Mouse (Mus musculus): ENCODE results near the gene Sirpa. TPM values are rescaled to one million over a fixed set of nuclear protein-coding genes. Genes with fewer than 3 reads are reported as not detected.

The Sirpa gene
- total RNA-seq, 2 experiments from 2014 or later, result 289 to 299 TPM

DNA sequence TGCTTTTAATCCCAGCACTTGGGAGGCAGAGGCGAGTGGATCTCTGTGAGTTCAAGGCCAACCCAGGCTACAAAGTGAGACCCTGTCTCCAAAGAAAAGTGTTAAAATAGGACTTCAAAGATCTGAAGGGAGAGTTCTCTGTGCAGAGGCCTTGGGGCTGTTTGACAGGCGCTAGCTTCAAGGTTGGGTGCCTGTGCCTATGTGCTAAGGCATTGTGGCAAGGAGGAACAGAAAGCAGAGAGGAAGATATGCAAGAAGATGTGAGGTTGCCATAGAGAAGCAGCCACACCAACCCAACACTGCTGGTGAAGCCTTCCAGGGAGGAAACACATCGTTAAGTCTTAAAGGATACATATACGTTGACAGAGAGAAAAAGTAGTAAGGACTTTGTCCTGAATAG lies 33.2 kb downstream of the Sirpa start:
- intact Hi-C loops (cut with DNase I), result no loop called here
- no peak for DNase-seq (ENCODE audit: extremely low spot score in 1 of 2, low spot score in 2 of 2)

DNA sequence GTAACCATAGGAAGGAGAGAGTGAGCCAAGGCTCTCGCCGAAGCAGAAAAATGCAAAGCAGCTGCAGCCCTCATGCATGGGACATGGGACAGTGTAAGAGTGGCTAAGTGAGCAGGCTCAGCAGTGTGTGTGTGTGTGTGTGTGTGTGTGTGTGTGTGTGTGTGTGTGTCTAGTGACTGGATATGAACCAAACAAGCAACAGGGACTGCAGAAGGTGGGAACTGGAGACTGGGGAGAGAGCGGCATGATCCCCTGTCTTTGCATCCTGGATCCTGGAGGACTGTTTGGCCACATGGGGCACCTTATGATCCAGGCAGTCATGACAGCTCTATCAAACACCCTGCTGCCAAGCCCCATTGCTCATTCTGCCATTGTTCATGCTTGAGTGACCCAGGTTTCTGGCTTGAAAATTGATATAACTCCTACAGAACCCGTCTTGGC lies 34.0 kb downstream of the Sirpa start:
- no peak for DNase-seq (ENCODE audit: extremely low spot score in 1 of 2, low spot score in 2 of 2)
- intact Hi-C loops (cut with DNase I), result no loop called here

DNA sequence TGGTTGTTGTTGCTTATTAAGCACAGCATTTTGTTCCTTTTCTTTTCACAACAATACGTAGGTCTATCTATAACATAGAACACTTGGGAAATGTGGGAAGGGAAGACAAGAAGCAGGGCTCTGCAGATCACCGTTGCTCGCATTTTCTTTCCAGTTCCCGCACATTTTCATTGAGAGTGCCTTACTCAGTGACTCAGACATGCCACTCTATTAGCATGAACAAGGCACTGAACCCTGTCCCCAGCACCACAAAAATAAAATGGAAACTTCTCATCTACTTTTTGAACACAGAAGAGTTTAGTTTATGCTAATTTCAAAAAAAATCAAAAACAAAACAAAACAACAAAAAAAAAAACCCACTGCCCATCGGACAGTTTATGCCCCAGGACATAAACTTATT lies 34.5 kb downstream of the Sirpa start:
- intact Hi-C loops (cut with DNase I), result no loop called here

DNA sequence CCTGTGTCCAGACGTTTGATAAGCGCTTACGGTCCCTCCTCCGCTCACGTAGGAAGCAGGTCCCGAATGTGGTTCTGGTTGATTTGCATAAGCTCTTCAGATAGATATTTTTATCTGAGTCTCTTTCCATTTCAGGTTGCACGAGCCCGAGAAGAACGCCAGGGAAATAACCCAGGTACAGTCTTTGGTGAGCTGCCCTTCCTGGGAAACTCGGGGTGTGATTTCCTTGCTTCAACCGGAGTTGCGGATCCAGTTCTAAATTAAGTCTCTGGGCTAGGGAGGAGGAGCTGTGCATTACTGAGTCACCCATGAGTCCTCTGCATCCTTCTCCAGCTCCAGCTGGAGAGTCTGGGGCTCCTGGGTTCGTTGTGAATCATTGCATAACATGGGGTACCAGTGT lies 35.2 kb downstream of the Sirpa start:
- DNase-seq (ENCODE audit: extremely low spot score in 1 of 2, low spot score in 2 of 2), result no peak
- intact Hi-C loops (cut with DNase I), result no loop called here

More for the DNA sequence above, 34.5 kb downstream of the Sirpa start:
- DNase-seq (ENCODE audit: extremely low spot score in 1 of 2, low spot score in 2 of 2), result no peak

DNA sequence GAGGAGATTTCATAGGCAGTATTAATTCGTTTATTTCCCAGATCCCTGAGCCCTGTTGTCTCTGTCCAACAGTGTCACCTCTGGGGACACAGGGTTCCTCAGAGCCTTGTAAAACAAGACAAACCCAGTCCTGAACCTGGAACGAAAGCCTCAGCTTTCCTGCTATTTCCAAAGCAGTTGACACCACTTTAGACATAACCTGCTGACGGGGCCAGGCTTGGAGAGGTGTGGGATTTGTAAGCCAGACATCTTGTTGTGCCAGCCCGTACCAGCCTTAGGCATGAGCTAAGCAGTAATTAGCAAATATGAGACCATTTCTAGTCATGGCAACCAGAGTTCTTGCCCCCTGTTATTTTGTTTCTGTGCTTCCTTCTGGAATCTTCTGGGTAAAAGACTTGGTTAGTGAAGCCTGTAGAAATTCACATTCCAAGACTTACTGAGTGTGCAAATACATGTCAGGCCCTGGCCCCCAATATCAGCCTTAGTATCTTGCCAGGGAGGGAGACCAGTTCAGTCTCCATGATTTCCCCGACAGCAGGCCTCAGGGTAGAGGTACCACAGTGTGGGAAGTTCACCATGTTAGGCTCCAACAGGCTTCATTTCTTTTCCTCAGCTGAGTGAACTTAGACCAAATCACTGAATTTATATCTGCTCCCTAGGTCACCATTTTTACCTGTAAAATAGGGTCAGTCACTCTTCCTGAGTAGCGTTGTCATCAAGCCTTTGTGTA lies 36.0 kb downstream of the Sirpa start:
- intact Hi-C loops (cut with DNase I), result no loop called here
- no peak for DNase-seq (ENCODE audit: extremely low spot score in 1 of 2, low spot score in 2 of 2)

DNA sequence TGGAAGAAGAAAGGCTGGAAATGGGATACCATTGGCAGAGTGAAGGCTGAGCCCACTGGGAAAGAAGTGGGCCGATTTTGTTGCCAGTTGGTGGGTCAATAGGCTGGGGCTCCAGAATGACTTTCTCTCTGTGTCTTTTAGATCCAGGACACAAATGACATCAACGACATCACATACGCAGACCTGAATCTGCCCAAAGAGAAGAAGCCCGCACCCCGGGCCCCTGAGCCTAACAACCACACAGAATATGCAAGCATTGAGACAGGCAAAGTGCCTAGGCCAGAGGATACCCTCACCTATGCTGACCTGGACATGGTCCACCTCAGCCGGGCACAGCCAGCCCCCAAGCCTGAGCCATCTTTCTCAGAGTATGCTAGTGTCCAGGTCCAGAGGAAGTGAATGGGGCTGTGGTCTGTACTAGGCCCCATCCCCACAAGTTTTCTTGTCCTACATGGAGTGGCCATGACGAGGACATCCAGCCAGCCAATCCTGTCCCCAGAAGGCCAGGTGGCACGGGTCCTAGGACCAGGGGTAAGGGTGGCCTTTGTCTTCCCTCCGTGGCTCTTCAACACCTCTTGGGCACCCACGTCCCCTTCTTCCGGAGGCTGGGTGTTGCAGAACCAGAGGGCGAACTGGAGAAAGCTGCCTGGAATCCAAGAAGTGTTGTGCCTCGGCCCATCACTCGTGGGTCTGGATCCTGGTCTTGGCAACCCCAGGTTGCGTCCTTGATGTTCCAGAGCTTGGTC lies 37.3 kb downstream of the Sirpa start:
- DNase-seq (ENCODE audit: extremely low spot score in 1 of 2, low spot score in 2 of 2), result no peak
- intact Hi-C loops (cut with DNase I), result no loop called here

DNA sequence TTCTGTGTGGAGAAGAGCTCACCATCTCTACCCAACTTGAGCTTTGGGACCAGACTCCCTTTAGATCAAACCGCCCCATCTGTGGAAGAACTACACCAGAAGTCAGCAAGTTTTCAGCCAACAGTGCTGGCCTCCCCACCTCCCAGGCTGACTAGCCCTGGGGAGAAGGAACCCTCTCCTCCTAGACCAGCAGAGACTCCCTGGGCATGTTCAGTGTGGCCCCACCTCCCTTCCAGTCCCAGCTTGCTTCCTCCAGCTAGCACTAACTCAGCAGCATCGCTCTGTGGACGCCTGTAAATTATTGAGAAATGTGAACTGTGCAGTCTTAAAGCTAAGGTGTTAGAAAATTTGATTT lies 37.9 kb downstream of the Sirpa start:
- DNase-seq (ENCODE audit: extremely low spot score in 1 of 2, low spot score in 2 of 2), result no peak
- intact Hi-C loops (cut with DNase I), result no loop called here

DNA sequence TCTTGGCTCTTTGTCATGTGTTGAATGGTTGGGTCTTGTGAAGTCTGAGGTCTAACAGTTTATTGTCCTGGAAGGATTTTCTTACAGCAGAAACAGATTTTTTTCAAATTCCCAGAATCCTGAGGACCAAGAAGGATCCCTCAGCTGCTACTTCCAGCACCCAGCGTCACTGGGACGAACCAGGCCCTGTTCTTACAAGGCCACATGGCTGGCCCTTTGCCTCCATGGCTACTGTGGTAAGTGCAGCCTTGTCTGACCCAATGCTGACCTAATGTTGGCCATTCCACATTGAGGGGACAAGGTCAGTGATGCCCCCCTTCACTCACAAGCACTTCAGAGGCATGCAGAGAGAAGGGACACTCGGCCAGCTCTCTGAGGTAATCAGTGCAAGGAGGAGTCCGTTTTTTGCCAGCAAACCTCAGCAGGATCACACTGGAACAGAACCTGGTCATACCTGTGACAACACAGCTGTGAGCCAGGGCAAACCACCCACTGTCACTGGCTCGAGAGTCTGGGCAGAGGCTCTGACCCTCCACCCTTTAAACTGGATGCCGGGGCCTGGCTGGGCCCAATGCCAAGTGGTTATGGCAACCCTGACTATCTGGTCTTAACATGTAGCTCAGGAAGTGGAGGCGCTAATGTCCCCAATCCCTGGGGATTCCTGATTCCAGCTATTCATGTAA lies 38.5 kb downstream of the Sirpa start:
- intact Hi-C loops (cut with DNase I), result no loop called here
- no peak for DNase-seq (ENCODE audit: extremely low spot score in 1 of 2, low spot score in 2 of 2)

DNA sequence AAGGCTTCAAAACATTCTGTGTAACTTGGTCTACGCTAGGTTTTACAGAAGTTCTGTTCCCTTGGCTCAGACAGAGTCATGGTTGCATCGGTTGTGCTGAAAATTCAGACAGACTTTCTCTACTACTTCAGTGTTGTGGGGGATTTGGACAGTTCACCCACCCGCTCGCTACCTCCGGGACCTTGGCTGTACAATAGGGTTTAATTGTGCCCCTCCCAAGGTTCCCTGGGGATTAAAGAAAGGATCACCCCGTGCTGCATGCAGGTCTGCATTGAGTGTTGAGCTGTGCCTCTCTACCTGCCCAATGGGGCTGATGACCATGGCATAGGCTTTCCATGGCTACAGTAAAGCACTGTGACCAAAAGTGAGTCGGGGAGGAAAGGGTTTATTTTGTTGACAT lies 39.7 kb downstream of the Sirpa start:
- DNase-seq (ENCODE audit: extremely low spot score in 1 of 2, low spot score in 2 of 2), result no peak
- intact Hi-C loops (cut with DNase I), result no loop called here

DNA sequence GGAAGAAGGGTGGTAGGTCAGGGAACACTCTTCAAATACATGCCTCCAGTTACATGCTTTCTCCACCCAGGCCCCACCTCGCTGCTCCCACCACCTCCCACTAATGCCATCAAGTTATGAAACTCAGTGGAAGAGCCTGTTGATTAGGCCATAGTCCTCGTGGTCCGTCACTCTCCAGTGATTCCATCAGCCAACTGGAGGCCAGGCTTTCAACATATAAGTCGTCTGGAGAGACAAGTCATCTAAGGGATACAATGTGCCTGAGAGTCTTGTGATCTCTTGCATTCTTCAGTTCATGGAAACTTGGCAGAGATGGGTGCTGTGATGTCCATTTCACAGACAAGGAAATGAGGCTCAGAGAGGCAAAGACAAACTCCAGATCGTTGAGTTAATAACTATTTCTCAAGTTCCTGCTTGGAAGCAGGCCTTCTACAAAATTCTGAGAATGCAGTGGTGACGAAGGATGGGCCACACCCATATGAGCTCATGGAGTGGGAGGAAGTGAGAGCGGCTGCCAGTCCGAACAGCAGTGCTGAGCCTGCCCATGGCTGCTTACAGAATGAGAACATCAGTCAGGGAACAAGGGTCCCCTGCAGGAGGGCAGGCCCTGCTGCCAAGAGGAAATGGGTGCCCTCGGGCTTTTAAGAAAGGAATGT lies 40.6 kb downstream of the Sirpa start:
- intact Hi-C loops (cut with DNase I), result no loop called here

DNA sequence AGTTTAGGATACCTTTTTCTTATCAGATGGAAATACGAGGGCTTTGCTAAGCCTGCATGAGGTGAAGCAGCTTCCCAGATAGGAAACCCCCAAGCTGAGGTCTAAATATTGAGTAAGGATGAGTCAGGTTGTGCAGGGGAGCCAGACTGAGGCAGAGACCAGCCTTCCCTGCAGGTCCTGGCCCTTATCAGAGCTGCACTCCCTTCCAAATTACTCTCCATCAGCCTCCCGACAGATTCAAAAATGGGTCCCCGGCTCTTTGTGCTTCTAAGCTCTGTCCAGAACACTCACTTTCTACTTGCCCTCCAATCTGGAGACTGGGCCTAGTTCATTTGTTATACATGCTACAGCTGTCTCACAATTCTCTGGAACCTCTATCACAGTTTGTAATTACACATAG lies 41.3 kb downstream of the Sirpa start:
- intact Hi-C loops (cut with DNase I), result no loop called here
- no peak for DNase-seq (ENCODE audit: extremely low spot score in 1 of 2, low spot score in 2 of 2)

More for the DNA sequence above, 40.6 kb downstream of the Sirpa start:
- DNase-seq (ENCODE audit: extremely low spot score in 1 of 2, low spot score in 2 of 2), result peak in 1 of 2 experiments; percentile 74

DNA sequence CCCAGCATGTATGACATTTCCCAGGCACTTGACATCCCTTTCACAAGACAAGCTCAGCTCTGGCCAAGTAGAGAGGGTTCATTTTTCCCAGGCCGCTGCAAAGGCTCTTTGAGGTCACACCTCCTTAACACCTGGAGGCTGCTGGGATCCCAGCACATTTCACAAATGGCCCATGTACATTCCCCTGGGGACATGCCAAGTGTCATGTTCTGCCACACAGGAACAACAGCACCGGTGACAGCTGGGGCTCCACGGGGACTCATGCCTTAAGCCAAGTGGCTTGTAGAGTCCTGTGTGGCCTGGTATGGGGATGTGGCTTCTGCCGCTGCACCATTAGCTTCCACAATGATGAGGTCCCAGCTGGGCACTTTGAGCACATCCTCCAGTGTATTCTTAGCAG lies 60.0 kb downstream of the Sirpa start:
- no peak for DNase-seq (ENCODE audit: extremely low spot score in 1 of 2, low spot score in 2 of 2)
- intact Hi-C loops (cut with DNase I), result no loop called here

DNA sequence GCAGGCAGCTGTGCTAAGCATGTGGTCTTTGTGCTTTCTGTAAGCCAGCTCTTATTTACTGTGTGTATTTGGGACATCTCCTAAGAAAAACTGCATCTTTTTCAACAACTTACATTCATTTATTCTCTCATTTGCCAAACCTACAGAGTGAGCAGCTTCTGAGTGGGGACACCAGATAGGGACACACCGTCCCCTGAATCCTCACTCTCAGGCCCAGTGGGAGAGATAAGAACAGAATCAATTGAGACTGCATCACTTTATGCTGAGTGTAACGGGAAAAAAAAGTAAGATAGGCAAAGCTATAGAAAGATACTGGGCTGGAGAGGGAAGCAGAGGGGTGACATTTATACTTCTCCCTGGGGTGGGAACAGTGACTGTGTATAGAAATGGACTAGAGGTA lies 61.0 kb downstream of the Sirpa start:
- intact Hi-C loops (cut with DNase I), result no loop called here

DNA sequence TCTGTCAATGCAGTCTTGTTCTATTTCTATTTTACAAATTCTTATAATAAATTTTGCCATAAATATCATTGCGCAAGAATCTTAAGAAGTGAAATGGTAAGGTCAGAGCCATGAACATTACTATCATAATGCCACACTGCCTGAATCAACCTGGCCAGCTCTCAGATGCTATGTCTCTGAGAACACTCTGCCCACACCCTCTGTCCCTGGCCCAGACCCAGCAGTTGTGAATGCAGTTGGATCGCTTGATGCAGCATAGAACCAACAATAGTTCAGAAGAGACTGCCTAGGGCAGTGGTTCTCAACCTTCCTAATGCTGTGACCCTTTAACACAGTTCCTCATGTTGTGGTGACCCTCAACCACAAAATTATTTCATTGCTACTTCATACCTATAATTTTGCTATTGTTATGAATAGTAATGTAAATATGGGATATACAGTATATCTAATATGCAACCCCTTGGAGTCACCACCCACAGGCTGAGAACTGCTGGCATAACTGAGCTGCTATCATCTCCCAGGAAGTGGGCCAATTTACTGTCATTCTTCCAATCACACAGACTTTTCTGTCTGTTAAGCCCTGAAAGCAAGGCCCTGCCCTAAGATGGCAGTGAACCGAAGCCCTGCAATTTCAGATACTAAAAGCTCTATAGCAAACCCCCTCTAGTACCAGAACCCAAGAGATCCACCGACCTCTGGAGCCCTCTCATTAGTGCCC lies 61.8 kb downstream of the Sirpa start:
- intact Hi-C loops (cut with DNase I), result no loop called here
- DNase-seq (ENCODE audit: extremely low spot score in 1 of 2, low spot score in 2 of 2), result no peak

More for the DNA sequence above, 61.0 kb downstream of the Sirpa start:
- no peak for DNase-seq (ENCODE audit: extremely low spot score in 1 of 2, low spot score in 2 of 2)

DNA sequence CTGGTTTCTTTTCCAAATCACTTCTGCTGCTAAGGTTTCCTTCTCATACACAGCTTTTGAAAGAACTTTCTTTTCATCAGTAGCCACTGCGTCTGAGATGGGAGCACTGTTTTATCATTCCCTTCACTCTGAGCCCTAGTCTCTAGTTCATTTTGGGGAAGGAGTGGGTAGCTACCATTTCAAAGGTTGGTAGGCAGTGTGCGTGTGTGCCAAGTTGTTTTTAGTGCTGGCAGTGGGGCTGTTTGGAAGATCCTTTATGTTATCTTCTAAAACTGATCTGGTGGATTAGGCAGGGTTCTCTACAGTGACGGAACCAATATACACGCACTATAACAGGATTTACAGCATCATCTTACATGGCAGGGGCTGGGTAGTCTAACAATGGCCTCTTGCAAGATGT lies 62.4 kb downstream of the Sirpa start:
- DNase-seq (ENCODE audit: extremely low spot score in 1 of 2, low spot score in 2 of 2), result no peak
- intact Hi-C loops (cut with DNase I), result no loop called here

DNA sequence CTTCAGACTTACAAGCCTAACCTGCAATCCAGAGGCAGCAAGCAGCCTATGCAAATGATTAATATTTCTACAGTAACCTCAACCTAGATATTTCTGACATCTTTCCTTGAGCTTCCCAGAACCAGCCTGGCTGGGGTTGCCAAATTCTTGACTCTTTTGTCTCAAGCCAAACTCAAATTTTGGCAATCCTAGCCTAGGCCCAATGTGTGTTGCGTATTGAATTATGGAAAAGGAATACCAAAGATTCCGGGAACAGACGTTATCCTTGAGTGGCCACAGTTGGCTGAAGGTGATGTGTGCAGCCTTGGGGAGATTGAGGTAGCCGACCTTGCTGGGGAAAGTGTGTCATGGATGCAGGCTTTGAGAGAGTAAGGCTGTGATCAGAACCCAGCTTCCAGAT lies 66.2 kb downstream of the Sirpa start:
- DNase-seq (ENCODE audit: extremely low spot score in 1 of 2, low spot score in 2 of 2), result no peak
- intact Hi-C loops (cut with DNase I), result no loop called here

DNA sequence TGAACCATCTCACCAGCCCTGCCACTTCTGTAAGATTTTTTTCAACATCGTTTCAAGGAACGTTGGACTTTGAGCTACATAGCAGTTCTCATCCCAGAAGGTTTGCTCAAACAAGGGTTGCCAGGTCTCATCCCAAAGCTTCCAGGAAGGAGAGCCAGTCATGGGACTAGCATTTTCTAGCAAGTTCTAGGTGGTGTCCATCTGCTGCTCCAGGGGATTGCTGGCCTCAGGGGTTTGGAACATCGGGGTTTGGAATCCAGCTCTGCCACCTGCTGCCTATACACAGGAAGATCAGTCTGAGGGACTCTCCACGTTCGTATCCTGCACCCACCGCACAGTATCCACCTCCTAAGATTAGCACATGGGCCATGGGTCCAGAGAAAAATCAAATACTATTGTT lies 67.4 kb downstream of the Sirpa start:
- intact Hi-C loops (cut with DNase I), result no loop called here
- DNase-seq (ENCODE audit: extremely low spot score in 1 of 2, low spot score in 2 of 2), result no peak

DNA sequence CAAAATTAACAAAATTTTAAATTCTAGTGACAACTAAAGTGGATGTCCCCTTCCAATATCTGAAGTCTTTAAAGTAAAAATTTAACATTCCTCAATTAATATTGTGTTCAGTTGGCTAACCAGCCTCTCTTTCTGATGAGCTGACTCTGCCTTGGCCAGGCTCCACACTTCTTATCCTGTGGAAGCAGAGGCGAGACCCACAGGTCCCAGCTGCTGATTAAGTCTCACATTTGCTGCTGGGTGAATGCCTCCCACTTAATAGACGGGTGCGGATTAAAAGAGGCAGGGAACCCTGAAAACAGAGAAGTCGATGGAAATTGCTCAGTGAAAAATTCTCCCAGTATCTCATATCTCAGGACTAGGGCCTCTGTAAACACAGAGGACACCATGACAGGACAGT lies 69.8 kb downstream of the Sirpa start:
- no peak for DNase-seq (ENCODE audit: extremely low spot score in 1 of 2, low spot score in 2 of 2)
- intact Hi-C loops (cut with DNase I), result no loop called here

DNA sequence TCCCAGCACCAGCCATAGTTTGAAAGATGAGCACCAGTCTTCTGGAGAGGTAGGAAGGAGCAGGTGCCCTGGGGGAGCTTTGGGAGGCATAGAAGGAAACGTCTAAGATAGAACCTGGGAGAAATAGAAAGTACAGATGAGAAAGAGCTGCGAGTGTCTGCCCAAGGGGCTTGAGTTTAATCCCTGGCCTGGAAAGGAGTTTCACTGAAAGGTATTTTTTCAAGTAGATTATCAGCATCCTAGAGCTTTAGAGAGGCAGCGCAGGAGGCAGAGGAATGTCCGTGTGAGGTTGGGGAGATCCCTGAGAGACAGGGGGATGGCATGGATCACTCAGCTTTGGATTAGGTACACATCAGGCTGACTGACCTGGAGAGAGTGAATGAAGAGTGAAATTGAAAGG lies 79.3 kb downstream of the Sirpa start:
- intact Hi-C loops (cut with DNase I), result no loop called here
- no peak for DNase-seq (ENCODE audit: extremely low spot score in 1 of 2, low spot score in 2 of 2)

All from left cerebral cortex, postnatal 10 days (tissue).